Mouse (Mus musculus) spleen, postnatal 14 days (tissue): Measurements from ENCODE around the gene Wbp1.

Experiments used
- DNase-seq, 2 experiments: peaks; one replicate each; pipeline ENCODE4 v3.0.0; 2021 to 2022; ENCODE audit warnings: low spot score in 2 of 2

The Wbp1 gene

DNA sequence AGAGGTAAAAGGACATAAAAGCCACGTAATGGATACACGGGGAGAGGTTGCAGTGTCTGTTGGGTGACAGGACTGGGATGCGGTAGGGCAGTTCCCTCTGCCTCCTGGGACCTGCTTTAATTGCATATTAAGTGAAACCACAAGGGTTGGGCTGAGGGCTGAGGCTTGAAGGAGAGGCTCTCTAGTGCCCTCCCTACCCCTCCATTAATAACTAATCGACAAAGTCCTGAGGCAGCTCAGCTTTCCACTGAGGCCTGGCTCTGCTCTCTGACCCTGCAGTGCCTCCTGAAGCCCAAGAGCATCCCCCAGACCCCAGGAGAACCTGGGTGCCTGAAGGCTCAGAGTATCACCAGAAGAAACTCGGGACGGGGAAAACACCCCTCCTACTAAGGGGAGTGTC lies 36.9 kb downstream of the Wbp1 start:
- DNase-seq, result no peak

- DNase-seq, result no peak
Observed at GRCm38 (mm10) chr6:83083497-83083896, 37.9 kb downstream of the Wbp1 start.

GRCm38 (mm10) chr6:83080210-83080609 lies 41.1 kb downstream of the Wbp1 start:
- DNase-seq, result no peak

- DNase-seq, result peak; percentile 99 to 100
Observed at GRCm38 (mm10) chr6:83078324-83078858, 43.0 kb downstream of the Wbp1 start.

GRCm38 (mm10) chr6:83077630-83078323 lies 43.6 kb downstream of the Wbp1 start, which contains the start of gene Pcgf1:
Gene Pcgf1 (plus strand): TSS chr6:83077869.
- no peak for DNase-seq

GRCm38 (mm10) chr6:83074979-83075378 lies 46.4 kb downstream of the Wbp1 start:
- DNase-seq, result no peak

DNA sequence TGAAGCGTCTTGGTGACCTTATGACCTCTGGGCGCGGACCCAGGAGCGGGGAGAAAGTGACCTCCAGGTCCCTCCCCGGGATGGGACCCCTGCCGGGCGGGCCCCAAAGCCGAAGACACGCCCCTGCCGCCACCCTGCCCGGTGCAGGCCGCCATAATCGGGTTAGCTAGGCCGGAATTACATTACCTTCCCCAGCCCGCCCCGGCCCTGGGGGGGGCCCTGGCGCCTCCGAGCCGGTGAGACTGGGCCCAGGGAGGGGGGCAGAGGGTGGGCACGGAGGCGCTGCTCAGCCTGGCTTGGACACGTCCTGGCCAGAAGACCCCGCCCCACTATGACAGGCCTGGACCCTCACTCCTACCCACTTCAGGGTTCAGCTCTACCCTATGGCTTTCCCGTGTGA lies 50.1 kb downstream of the Wbp1 start:
- no peak for DNase-seq

- DNase-seq, result no peak
Observed at GRCm38 (mm10) chr6:83070311-83071219, 50.8 kb downstream of the Wbp1 start.

- DNase-seq, result no peak
Observed at GRCm38 (mm10) chr6:83070247-83070310, 51.3 kb downstream of the Wbp1 start, which contains the start of gene Tlx2. Gene Tlx2 (minus strand): TSS chr6:83070293.

DNA sequence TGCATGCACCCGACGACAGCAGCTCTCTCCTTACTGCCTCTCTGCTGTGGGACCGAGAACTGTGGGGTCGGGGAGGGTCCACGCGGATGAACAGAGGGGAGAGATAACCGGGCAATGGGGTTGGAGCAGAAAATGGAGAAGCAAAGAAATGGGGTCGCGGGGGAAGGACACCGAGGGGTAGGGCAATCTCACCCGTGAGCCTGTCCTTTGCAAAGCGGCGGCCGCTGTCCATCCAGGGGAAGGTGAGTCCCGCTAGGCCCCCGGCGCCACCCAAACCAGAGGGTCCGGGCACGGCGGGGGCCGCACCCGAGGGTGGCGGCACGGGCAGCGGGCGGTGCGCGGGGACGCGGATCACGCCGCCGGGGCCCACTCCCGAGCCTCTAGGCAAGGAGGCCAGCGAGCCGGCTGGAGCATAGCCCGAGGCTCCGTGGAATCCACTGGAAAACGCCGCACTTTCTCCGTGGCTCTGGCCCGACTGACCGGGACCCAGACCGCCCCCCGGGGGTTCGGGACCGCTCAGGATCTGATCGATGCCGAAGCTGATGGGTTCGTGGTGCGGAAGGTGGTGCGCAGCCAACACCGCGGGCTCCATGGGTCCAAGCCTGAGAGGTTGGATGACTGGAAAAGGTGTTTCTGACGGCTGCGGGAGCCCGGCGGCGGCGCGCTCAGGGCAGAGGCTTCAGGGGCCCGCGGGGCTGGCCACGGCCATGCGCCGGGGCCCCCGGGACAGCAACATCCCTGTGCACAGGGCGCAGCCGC lies 51.7 kb downstream of the Wbp1 start:
- DNase-seq, result no peak
